Mouse (Mus musculus): Measurements from ENCODE around the gene Tcte3. TPM values are rescaled to one million over a fixed set of nuclear protein-coding genes. Genes with fewer than 3 reads are reported as not detected.
A peak's percentile ranks its signal among the peaks of the same experiment; 100 is the strongest.
"Not testable (repeated sequence)": the region's sequence is repeated elsewhere in the genome, so short reads cannot be mapped to it uniquely, and the experiment has no call there.

Gene Tcte3
- polyA plus RNA-seq, 1 experiment from 2014 or later, result not detected

DNA sequence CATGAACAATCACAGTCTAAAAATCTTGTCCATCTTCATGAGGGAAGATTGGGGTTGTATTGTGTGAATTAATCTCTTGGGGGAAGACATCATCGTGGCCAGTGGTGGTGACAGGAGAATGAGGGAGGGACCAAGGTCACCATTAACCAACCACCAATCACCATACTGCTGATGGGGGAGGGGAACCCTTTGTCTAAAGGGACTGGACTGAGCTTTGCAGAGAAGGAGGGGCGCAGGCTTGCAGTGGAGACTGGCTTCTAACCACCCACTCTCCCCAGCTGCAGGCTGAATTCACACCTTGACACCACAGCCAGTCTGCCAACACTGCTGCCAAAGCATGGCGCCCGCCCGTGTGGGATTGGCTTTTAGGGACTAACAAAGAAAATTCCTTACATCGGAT, 24.8 kb upstream of the Tcte3 start:
- peaks cover 5% of the 10 kb centered on the region for H3K4me1 ChIP-seq
- WGBS, result 58% methylated on average over 6 of the region's 6 CpGs
- H3K9me3 ChIP-seq, result no peaks in the 10 kb centered on the region
- 0 out of 2 replicates have a peak overlapping the region, but pooled peaks have one; percentile 24 for H3K4me2 ChIP-seq
- no peak overlapping the region for H3K9ac ChIP-seq
- no peak overlapping the region for H3K27ac ChIP-seq
- no peak for ATAC-seq (ENCODE audit: insufficient number of reproducible peaks, insufficient read depth, low FRiP score, low TSS enrichment, low read depth)
- H3K27me3 ChIP-seq, result no peaks in the 10 kb centered on the region
- peaks cover 30% of the 10 kb centered on the region for H3K36me3 ChIP-seq
- H3K4me3 ChIP-seq, result no peak overlapping the region

DNA sequence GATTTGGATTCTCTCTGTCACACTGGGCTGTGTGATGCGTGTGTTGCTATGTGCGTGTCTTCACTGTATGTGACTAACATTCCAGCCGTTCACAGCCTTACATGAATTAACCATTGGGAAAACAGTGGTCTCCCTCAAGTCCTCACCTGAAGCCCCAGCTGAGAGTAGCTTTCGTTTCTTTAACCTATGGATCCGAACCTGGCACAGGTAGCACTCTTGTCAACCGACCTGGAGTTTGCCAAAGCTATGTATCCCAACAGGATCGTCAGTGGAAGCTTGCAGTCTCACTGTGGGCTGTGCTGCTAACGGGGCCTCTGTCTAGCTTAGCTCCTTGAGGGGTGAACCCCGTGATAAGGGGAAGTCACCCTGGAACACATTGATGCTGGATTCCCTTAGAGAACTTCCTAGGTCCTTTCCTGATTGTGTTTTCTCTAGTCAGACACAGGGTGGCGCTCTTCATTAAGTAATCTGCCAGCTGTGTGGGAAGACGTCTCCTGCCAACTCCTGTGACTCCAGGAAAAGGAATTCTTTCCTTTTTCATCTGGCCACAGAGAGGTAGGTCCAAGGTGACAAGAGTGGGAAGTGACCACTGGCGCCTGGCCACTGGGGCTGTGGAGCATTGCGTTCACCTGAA, 24.2 kb upstream of the Tcte3 start:
- H3K36me3 ChIP-seq, result peaks cover 30% of the 10 kb centered on the region
- H3K4me3 ChIP-seq, result no peak overlapping the region
- no peaks in the 10 kb centered on the region for H3K9me3 ChIP-seq
- no peak overlapping the region for H3K9ac ChIP-seq
- H3K4me1 ChIP-seq, result peaks cover 5% of the 10 kb centered on the region
- H3K4me2 ChIP-seq, result 0 out of 2 replicates have a peak overlapping the region, but pooled peaks have one; percentile 24
- WGBS, result 43% methylated on average over 13 of the region's 13 CpGs
- no peak for ATAC-seq (ENCODE audit: insufficient number of reproducible peaks, insufficient read depth, low FRiP score, low TSS enrichment, low read depth)
- no peaks in the 10 kb centered on the region for H3K27me3 ChIP-seq
- no peak overlapping the region for H3K27ac ChIP-seq

- Histone ChIP-seq H3K9me3 (no peaks in the 10 kb centered on the region), H3K4me3 (no peak overlapping the region), H3K9ac (no peak overlapping the region), H3K27me3 (no peaks in the 10 kb centered on the region), H3K4me2 (no peak overlapping the region), H3K36me3 (peaks cover 72% of the 10 kb centered on the region), H3K4me1 (no peaks in the 10 kb centered on the region), H3K27ac (no peak overlapping the region)
- no peak for ATAC-seq (ENCODE audit: insufficient number of reproducible peaks, insufficient read depth, low FRiP score, low TSS enrichment, low read depth)
- 77% methylated on average over 6 of the region's 6 CpGs for WGBS
Measured at GRCm38 (mm10) chr17:15060356-15060755, 19.1 kb upstream of the Tcte3 start.

- 95% methylated on average over 14 of the region's 14 CpGs for WGBS
Measured at GRCm38 (mm10) chr17:15059646-15060045, 18.4 kb upstream of the Tcte3 start.

DNA sequence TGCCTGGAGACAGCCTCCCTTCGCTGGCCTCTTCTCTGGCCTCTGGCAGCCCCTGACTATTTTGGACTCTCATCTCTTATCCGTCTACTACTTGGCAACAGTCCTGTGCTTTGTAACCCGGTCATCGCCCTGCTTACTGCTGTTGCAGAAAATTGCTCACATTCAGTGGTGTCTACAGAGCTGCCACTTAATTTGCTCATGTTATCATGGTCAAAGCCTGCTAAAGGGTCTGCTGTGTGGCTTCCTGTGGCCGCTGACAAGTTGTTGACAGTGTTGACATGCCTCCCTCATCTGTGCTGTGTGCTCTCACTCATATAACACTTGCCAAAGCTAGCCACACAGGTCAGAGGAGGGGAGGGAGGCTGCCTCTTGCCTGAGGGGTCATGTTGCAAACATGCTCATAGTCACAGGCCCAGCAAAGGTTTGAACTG, 16.9 kb upstream of the Tcte3 start:
- H3K36me3 ChIP-seq, result peaks cover 66% of the 10 kb centered on the region
- no peaks in the 10 kb centered on the region for H3K27me3 ChIP-seq
- H3K4me1 ChIP-seq, result no peaks in the 10 kb centered on the region
- WGBS, result 90% methylated on average over 5 of the region's 5 CpGs
- no peak overlapping the region for H3K4me2 ChIP-seq
- ATAC-seq (ENCODE audit: insufficient number of reproducible peaks, insufficient read depth, low FRiP score, low TSS enrichment, low read depth), result no peak
- no peak overlapping the region for H3K27ac ChIP-seq
- H3K9me3 ChIP-seq, result no peaks in the 10 kb centered on the region
- no peak overlapping the region for H3K9ac ChIP-seq
- H3K4me3 ChIP-seq, result no peak overlapping the region

More at GRCm38 (mm10) chr17:15059646-15060045, 18.4 kb upstream of the Tcte3 start:
- peaks cover 76% of the 10 kb centered on the region for H3K36me3 ChIP-seq
- H3K4me2 ChIP-seq, result no peak overlapping the region
- no peak overlapping the region for H3K9ac ChIP-seq
- ATAC-seq (ENCODE audit: insufficient number of reproducible peaks, insufficient read depth, low FRiP score, low TSS enrichment, low read depth), result no peak
- H3K27me3 ChIP-seq, result no peaks in the 10 kb centered on the region
- no peaks in the 10 kb centered on the region for H3K9me3 ChIP-seq
- H3K4me3 ChIP-seq, result no peak overlapping the region
- H3K4me1 ChIP-seq, result no peaks in the 10 kb centered on the region
- no peak overlapping the region for H3K27ac ChIP-seq

- ATAC-seq (ENCODE audit: insufficient number of reproducible peaks, insufficient read depth, low FRiP score, low TSS enrichment, low read depth), result no peak
- Histone ChIP-seq H3K4me2 (no peak overlapping the region), H3K36me3 (peaks cover 46% of the 10 kb centered on the region), H3K9me3 (no peaks in the 10 kb centered on the region), H3K27me3 (no peaks in the 10 kb centered on the region), H3K4me3 (no peak overlapping the region), H3K4me1 (no peaks in the 10 kb centered on the region), H3K9ac (no peak overlapping the region), H3K27ac (no peak overlapping the region)
- WGBS, result 86% methylated on average over 4 of the region's 4 CpGs
Measured at GRCm38 (mm10) chr17:15055925-15056324, 14.6 kb upstream of the Tcte3 start.

- peaks cover 31% of the 10 kb centered on the region for H3K36me3 ChIP-seq
- not testable (repeated sequence) for H3K9me3 ChIP-seq; H3K27ac ChIP-seq; ATAC-seq (ENCODE audit: insufficient number of reproducible peaks, insufficient read depth, low FRiP score, low TSS enrichment, low read depth); H3K9ac ChIP-seq; H3K4me2 ChIP-seq; H3K4me3 ChIP-seq; H3K27me3 ChIP-seq; H3K4me1 ChIP-seq
- WGBS, result 88% methylated on average over 13 of the region's 13 CpGs
Measured at GRCm38 (mm10) chr17:15053829-15054200, 12.5 kb upstream of the Tcte3 start.

DNA sequence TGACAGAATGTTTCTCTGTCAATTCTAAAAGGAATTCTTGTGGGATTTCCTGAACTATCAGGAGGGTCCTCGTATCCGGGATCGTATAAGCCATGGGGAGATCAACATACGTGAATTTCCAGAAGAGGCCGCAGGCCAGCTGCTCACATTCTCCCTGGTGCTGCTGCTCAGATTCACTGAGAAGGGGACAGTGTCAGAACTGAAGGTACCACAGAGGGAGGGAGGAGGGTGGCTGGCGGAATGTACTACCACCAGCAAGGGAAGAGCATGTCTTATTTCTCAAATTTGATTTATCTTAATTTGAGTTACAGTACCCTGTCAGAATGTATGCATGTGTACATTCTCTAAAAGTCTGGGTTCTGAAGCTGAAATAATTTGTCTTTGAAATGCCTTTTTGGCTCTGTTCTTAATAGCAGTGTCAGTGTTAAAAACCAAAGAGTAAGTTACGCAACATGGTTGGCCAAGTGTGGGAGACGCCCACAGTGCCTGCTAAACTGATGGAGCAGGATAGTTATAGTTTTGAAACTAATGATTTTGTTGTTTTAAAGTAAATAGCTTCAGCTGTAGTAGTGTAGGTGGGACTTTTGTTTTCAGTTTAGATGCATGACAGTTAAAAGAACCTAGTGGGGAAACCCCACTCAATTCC, 12.0 kb upstream of the Tcte3 start:
- not testable (repeated sequence) for H3K27me3 ChIP-seq; H3K9me3 ChIP-seq; H3K4me1 ChIP-seq; H3K27ac ChIP-seq; H3K4me3 ChIP-seq; H3K9ac ChIP-seq; H3K4me2 ChIP-seq; ATAC-seq (ENCODE audit: insufficient number of reproducible peaks, insufficient read depth, low FRiP score, low TSS enrichment, low read depth)
- WGBS, result 90% methylated on average over 6 of the region's 8 CpGs
- H3K36me3 ChIP-seq, result peaks cover 28% of the 10 kb centered on the region

- not testable (repeated sequence) for H3K4me1 ChIP-seq, H3K27ac ChIP-seq, H3K4me3 ChIP-seq, H3K4me2 ChIP-seq, H3K9ac ChIP-seq, H3K27me3 ChIP-seq, H3K9me3 ChIP-seq
- WGBS, result 62% methylated on average over 1 of the region's 1 CpGs
- ATAC-seq (ENCODE audit: insufficient number of reproducible peaks, insufficient read depth, low FRiP score, low TSS enrichment, low read depth), result 0 out of 2 replicates have a peak, but pooled peaks have one; percentile 26
- H3K36me3 ChIP-seq, result peaks cover 23% of the 10 kb centered on the region
Measured at GRCm38 (mm10) chr17:15052766-15053165, 11.5 kb upstream of the Tcte3 start.

DNA sequence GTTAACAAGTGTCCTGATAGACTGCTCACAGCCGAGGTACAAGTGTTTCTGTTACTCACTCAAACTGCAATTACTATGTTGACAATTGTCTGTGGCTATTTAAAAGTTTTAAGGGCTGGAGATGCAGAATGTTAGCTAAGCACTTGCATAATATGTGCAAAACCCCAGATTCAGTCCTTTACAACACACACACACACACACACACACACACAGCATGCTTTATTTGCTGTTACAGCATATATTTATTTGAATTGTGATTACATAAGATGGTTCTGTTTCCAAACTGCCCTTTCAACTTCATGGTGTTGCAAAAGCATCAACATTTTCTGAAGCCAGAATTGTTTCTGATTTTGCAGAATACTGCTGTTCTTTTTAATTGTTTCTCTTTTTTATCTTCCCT, 9.1 kb upstream of the Tcte3 start:
- not testable (repeated sequence) for H3K4me3 ChIP-seq; H3K27ac ChIP-seq; H3K9me3 ChIP-seq; H3K36me3 ChIP-seq; H3K4me2 ChIP-seq; H3K27me3 ChIP-seq; H3K9ac ChIP-seq; ATAC-seq (ENCODE audit: insufficient number of reproducible peaks, insufficient read depth, low FRiP score, low TSS enrichment, low read depth); H3K4me1 ChIP-seq
- no CpG with 5 or more reads among the region's 1 CpGs for WGBS

DNA sequence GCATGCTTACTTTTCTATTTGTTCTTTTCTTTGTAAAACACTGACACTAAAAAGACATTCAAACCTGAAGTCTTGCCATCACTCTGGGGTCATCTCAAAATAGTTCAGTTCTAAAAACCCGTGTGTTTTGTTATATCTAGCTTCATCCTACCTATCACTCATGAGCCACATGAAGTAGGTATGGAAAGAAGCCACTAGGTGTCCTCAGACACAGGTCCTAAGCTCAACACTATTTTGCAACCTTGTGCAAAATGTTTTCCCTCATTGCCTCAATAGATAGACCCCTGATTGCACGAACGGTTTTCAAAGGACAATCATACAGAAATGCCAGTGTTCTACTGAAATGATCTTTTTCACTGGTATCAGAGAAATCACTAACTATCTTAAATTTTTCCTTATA, 833 bp downstream of the Tcte3 start:
- H3K4me2 ChIP-seq; H3K9ac ChIP-seq; H3K4me3 ChIP-seq; H3K27ac ChIP-seq; H3K4me1 ChIP-seq; H3K36me3 ChIP-seq; H3K27me3 ChIP-seq; H3K9me3 ChIP-seq; ATAC-seq (ENCODE audit: insufficient number of reproducible peaks, insufficient read depth, low FRiP score, low TSS enrichment, low read depth): not testable (repeated sequence)
- WGBS, result no CpG with 5 or more reads among the region's 3 CpGs

GRCm38 (mm10) chr17:15031414-15031813, 9.9 kb downstream of the Tcte3 start:
- no CpG with 5 or more reads among the region's 4 CpGs for WGBS
- H3K4me2 ChIP-seq, H3K27ac ChIP-seq: not testable (repeated sequence)

More at GRCm38 (mm10) chr17:15031414-15031813, 9.9 kb downstream of the Tcte3 start:
- H3K4me3 ChIP-seq; H3K9ac ChIP-seq; H3K36me3 ChIP-seq; H3K4me1 ChIP-seq; H3K9me3 ChIP-seq; ATAC-seq (ENCODE audit: insufficient number of reproducible peaks, insufficient read depth, low FRiP score, low TSS enrichment, low read depth); H3K27me3 ChIP-seq: not testable (repeated sequence)

All from embryonic facial prominence, embryonic 13.5 days (tissue).